Mouse (Mus musculus): Measurements from ENCODE around the gene Tspan32. TPM values are rescaled to one million over a fixed set of nuclear protein-coding genes. Genes with fewer than 3 reads are reported as not detected.

The Tspan32 gene
- total and polyA plus RNA-seq, 2 experiments from 2014 or later, result 0.16 to 0.40 TPM

DNA sequence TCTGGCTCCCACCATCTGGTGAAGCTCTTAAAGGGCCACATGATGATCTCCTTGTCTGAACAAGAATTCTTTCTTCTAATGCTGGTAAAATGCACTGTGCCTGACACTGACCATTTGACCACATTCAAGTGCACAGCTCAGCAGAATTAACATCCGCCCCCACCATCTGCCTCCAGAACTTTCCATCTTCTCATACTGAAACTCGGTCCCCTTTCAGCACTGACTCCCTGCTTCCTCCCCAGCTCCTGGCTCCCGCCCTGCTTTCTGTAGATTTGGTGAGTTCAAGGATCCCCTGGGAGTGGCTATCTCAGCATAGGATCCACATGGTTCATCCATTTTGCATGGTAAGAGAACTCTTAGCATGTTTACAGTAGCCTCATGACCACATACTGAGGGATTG, 15.9 kb downstream of the Tspan32 start:
- TF ChIP-seq CTCF (IDR thresholded peaks at IDR 0.05; ENCODE audit: low read depth), result no peak
- Histone ChIP-seq H3K9ac (replicated peaks; ENCODE audit: low read length) (no peak overlapping the region), H3K4me2 (ENCODE audit: low read depth, low read length) (no peak overlapping the region), H3K9me3 (ENCODE audit: low read length) (no peaks in the 10 kb centered on the region), H3K27me3 (ENCODE audit: insufficient read depth, low read length) (no peaks in the 10 kb centered on the region), H3K4me3 (ENCODE audit: low read length) (no peak overlapping the region), H3K27ac (no peak overlapping the region), H3K4me1 (ENCODE audit: insufficient read depth, low read length) (peaks cover 6% of the 10 kb centered on the region; the same call in 1 of the 2 replicates), H3K36me3 (ENCODE audit: insufficient read depth, low read length) (peaks cover 6% of the 10 kb centered on the region; the same call in 1 of the 2 replicates)
- no peak for DNase-seq (ENCODE audit: low spot score)
- 75% methylated on average over 3 of the region's 3 CpGs for WGBS
- ATAC-seq, result no peak

DNA sequence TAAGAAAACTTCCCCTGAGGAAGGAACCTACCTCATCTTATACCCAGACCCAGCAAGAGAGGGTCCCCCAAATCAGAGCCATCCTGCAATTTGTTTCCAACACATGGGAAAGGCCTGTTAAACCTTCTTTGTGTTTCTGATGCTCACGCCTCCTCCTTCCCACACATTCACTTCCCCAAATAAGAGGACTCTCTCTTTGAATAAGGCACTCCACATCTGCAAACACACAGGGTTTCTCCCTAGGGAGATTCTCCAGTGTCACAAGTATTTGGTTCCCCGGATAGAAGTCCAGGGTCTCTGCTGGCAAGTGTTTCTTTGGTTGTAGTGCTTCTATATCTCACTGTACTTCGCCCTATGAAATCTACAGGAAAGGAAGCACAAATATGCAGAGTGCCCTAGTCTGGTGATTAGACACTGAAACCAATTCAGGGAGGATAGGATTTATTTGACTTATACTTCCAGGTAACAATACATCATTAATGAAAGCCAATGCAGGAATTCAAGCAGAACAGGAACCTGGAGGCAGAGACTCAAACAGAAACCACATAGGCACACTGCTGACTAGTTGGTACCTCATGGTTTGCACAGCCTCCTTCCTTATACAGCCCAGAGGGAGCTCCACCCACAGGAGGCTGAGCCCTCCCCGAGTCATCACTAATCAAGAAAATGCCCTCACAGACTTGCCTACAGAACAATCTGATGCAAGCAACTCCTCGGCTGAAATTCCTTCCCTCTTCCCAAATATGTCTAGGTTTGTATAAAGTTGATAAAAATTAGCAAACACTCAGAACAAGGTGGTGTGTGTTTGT, 16.7 kb downstream of the Tspan32 start:
- no peak overlapping the region for H3K4me3 ChIP-seq (ENCODE audit: low read length)
- peaks cover 6% of the 10 kb centered on the region; the same call in 1 of the 2 replicates for H3K36me3 ChIP-seq (ENCODE audit: insufficient read depth, low read length)
- no peak overlapping the region for H3K27ac ChIP-seq
- 69% methylated on average over 5 of the region's 5 CpGs for WGBS
- ATAC-seq (no peak), DNase-seq (ENCODE audit: low spot score) (no peak)
- H3K4me1 ChIP-seq (ENCODE audit: insufficient read depth, low read length), result no peaks in the 10 kb centered on the region
- no peak overlapping the region for H3K4me2 ChIP-seq (ENCODE audit: low read depth, low read length)
- H3K9me3 ChIP-seq (ENCODE audit: low read length), result no peaks in the 10 kb centered on the region
- TF ChIP-seq CTCF (IDR thresholded peaks at IDR 0.05; ENCODE audit: low read depth), result no peak
- H3K9ac ChIP-seq (replicated peaks; ENCODE audit: low read length), result no peak overlapping the region
- no peaks in the 10 kb centered on the region for H3K27me3 ChIP-seq (ENCODE audit: insufficient read depth, low read length)

DNA sequence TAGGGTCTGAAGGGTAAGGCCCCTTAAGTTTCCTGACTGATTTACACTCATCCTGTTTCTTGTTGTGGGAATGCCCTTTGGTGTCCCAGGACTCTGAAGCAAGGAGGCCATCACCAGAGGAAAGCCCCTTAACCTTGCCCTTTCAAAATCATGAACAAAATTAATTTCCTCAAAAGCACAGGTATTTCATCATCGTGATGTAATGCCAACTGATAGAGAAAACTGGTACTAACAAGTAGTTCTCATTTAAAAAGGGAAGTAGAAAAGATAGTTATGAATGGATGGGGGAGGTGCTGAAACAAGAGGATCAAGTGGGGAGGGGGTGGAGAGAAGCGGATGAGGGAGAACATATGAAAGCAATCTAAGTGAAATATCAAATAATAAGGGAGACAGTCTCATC, 18.7 kb downstream of the Tspan32 start:
- Histone ChIP-seq H3K9ac (replicated peaks; ENCODE audit: low read length) (no peak overlapping the region), H3K9me3 (ENCODE audit: low read length) (no peaks in the 10 kb centered on the region), H3K27ac (no peak overlapping the region), H3K4me2 (ENCODE audit: low read depth, low read length) (no peak overlapping the region), H3K36me3 (ENCODE audit: insufficient read depth, low read length) (peaks cover 6% of the 10 kb centered on the region; the same call in 1 of the 2 replicates), H3K4me3 (ENCODE audit: low read length) (no peak overlapping the region), H3K4me1 (ENCODE audit: insufficient read depth, low read length) (no peaks in the 10 kb centered on the region), H3K27me3 (ENCODE audit: insufficient read depth, low read length) (no peaks in the 10 kb centered on the region)
- ATAC-seq (no peak), DNase-seq (ENCODE audit: low spot score) (no peak)
- TF ChIP-seq CTCF (IDR thresholded peaks at IDR 0.05; ENCODE audit: low read depth), result no peak
- 97% methylated on average over 2 of the region's 2 CpGs for WGBS

DNA sequence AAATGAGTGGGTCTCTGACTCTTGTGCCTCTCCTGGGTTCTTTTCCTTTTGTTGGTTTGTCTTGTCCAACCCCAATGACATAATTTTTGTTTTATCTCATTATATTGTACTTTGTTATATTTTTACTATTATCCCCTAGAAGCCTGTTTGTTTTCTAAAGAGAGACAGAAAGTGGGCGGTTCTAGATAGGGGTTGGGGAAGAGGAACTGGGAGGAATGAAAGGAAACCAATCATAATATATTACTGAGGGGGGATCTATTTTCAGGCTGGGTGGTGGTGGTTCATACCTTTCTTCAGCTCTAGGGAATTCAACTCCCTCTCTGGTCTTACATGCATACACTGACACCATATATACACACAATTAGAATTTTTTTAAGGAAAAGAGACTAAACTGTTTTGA, 19.4 kb downstream of the Tspan32 start:
- ATAC-seq (no peak), DNase-seq (ENCODE audit: low spot score) (no peak)
- Histone ChIP-seq H3K36me3 (ENCODE audit: insufficient read depth, low read length) (peaks cover 6% of the 10 kb centered on the region; the same call in 1 of the 2 replicates), H3K9me3 (ENCODE audit: low read length) (no peaks in the 10 kb centered on the region), H3K27ac (no peak overlapping the region), H3K4me2 (ENCODE audit: low read depth, low read length) (no peak overlapping the region), H3K4me3 (ENCODE audit: low read length) (no peak overlapping the region), H3K9ac (replicated peaks; ENCODE audit: low read length) (no peak overlapping the region), H3K27me3 (ENCODE audit: insufficient read depth, low read length) (no peaks in the 10 kb centered on the region), H3K4me1 (ENCODE audit: insufficient read depth, low read length) (no peaks in the 10 kb centered on the region)
- 90% methylated on average over 1 of the region's 1 CpGs for WGBS
- no peak for TF ChIP-seq CTCF (IDR thresholded peaks at IDR 0.05; ENCODE audit: low read depth)

DNA sequence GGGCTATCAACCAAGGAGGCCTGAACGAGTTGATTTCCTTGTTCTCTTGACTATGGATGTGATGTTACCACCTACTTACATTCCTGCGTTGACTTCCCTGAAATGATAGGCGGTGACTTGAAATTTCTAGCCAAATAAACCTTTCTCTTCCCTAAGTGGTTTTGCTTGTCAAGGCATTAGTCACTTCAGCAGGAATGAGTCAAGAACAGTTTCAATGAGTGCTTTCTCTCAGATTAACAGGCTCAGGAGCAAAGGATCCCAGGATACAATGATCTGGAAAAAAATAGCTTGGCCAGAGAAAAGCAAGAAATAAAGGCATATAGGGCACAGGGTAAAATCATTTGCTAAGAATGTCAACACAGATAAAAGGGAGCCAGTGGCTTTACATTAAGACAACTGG, 20.6 kb downstream of the Tspan32 start:
- no peaks in the 10 kb centered on the region for H3K4me1 ChIP-seq (ENCODE audit: insufficient read depth, low read length)
- DNase-seq (ENCODE audit: low spot score) (no peak), ATAC-seq (no peak)
- no peak overlapping the region for H3K4me2 ChIP-seq (ENCODE audit: low read depth, low read length)
- H3K9ac ChIP-seq (replicated peaks; ENCODE audit: low read length), result no peak overlapping the region
- H3K9me3 ChIP-seq (ENCODE audit: low read length), result no peaks in the 10 kb centered on the region
- H3K27ac ChIP-seq, result no peak overlapping the region
- H3K4me3 ChIP-seq (ENCODE audit: low read length), result no peak overlapping the region
- WGBS, result 95% methylated on average over 3 of the region's 3 CpGs
- no peaks in the 10 kb centered on the region for H3K27me3 ChIP-seq (ENCODE audit: insufficient read depth, low read length)
- H3K36me3 ChIP-seq (ENCODE audit: insufficient read depth, low read length), result peaks cover 6% of the 10 kb centered on the region; the same call in 1 of the 2 replicates
- TF ChIP-seq CTCF (IDR thresholded peaks at IDR 0.05; ENCODE audit: low read depth), result no peak

DNA sequence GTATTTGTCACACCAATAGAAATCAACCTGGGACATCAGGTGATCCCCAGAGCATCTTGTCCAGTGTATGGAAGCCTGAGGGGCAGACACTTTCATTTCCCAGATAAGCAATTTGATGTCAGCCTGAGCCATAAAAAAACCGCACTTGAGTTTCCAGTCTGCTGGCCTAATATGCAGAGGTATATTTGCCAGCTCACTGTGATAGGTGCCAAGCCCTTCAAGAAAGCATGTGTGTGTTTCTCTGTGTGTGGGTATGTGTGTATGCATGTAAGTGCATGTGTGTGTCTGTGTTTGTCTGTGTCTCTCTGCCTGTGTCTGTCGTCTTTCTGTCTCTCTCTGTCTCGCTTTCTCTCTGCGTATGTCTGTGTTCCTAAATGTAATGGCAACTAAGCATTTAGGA, 22.4 kb downstream of the Tspan32 start:
- Histone ChIP-seq H3K4me1 (ENCODE audit: insufficient read depth, low read length) (no peaks in the 10 kb centered on the region), H3K27ac (no peak overlapping the region), H3K36me3 (ENCODE audit: insufficient read depth, low read length) (peaks cover 6% of the 10 kb centered on the region; the same call in 1 of the 2 replicates), H3K4me2 (ENCODE audit: low read depth, low read length) (no peak overlapping the region), H3K4me3 (ENCODE audit: low read length) (no peak overlapping the region), H3K27me3 (ENCODE audit: insufficient read depth, low read length) (no peaks in the 10 kb centered on the region), H3K9me3 (ENCODE audit: low read length) (no peaks in the 10 kb centered on the region), H3K9ac (replicated peaks; ENCODE audit: low read length) (no peak overlapping the region)
- DNase-seq (ENCODE audit: low spot score) (no peak), ATAC-seq (no peak)
- TF ChIP-seq CTCF (IDR thresholded peaks at IDR 0.05; ENCODE audit: low read depth), result no peak
- 81% methylated on average over 4 of the region's 4 CpGs for WGBS

DNA sequence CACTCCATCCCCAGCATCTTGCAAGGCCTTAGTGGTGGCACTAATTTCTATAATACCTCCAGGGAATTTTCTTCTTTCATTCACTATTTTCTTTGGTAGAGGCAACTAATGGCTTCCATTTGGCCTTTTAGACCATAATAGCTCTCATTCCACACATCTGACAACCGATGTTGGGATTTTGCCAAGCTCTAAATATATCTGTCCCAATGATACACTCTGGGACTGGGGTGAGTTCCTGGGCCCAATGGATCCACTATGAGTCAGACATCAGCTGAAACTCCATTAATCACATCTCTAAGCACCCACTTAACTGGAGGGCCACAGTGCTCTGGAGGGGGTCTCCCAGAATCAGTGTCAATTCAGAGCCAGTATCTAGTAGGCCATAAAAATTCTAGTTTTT, 27.0 kb downstream of the Tspan32 start:
- ATAC-seq (no peak), DNase-seq (ENCODE audit: low spot score) (no peak)
- no peak for TF ChIP-seq CTCF (IDR thresholded peaks at IDR 0.05; ENCODE audit: low read depth)
- Histone ChIP-seq H3K27me3 (ENCODE audit: insufficient read depth, low read length) (no peaks in the 10 kb centered on the region), H3K27ac (no peak overlapping the region), H3K36me3 (ENCODE audit: insufficient read depth, low read length) (peaks cover 11% of the 10 kb centered on the region; the same call in 1 of the 2 replicates), H3K9ac (replicated peaks; ENCODE audit: low read length) (no peak overlapping the region), H3K4me1 (ENCODE audit: insufficient read depth, low read length) (no peaks in the 10 kb centered on the region), H3K4me3 (ENCODE audit: low read length) (no peak overlapping the region), H3K9me3 (ENCODE audit: low read length) (no peaks in the 10 kb centered on the region), H3K4me2 (ENCODE audit: low read depth, low read length) (no peak overlapping the region)
- WGBS, result 89% methylated on average over 1 of the region's 1 CpGs
